Mouse (Mus musculus): Measurements from ENCODE around the gene Tmem220. TPM values are rescaled to one million over a fixed set of nuclear protein-coding genes. Genes with fewer than 3 reads are reported as not detected.

Tmem220 gene
- polyA plus RNA-seq, 1 experiment = 0.93 TPM

GRCm38 (mm10) chr11:67043007-67043406 lies 18.1 kb downstream of the Tmem220 start:
- no peak for TF ChIP-seq POLR2A (IDR thresholded peaks at IDR 0.05; ENCODE audit: borderline replicate concordance, extremely low read depth, insufficient read depth, insufficient read length, poor library complexity, severe bottlenecking)
- no peak for TF ChIP-seq CTCF (IDR thresholded peaks at IDR 0.05; ENCODE audit: borderline replicate concordance, extremely low read depth, insufficient read depth, insufficient read length)
- no peak for DNase-seq (ENCODE audit: low read depth)

- no peak for DNase-seq (ENCODE audit: low read depth)
- no peak for TF ChIP-seq POLR2A (IDR thresholded peaks at IDR 0.05; ENCODE audit: borderline replicate concordance, extremely low read depth, insufficient read depth, insufficient read length, poor library complexity, severe bottlenecking)
- TF ChIP-seq CTCF (IDR thresholded peaks at IDR 0.05; ENCODE audit: borderline replicate concordance, extremely low read depth, insufficient read depth, insufficient read length) = no peak
Measured at GRCm38 (mm10) chr11:67044959-67045358, 20.0 kb downstream of the Tmem220 start.

GRCm38 (mm10) chr11:67047199-67047598 lies 22.2 kb downstream of the Tmem220 start:
- no peak for DNase-seq (ENCODE audit: low read depth)
- no peak for TF ChIP-seq CTCF (IDR thresholded peaks at IDR 0.05; ENCODE audit: borderline replicate concordance, extremely low read depth, insufficient read depth, insufficient read length)
- no peak for TF ChIP-seq POLR2A (IDR thresholded peaks at IDR 0.05; ENCODE audit: borderline replicate concordance, extremely low read depth, insufficient read depth, insufficient read length, poor library complexity, severe bottlenecking)

DNA sequence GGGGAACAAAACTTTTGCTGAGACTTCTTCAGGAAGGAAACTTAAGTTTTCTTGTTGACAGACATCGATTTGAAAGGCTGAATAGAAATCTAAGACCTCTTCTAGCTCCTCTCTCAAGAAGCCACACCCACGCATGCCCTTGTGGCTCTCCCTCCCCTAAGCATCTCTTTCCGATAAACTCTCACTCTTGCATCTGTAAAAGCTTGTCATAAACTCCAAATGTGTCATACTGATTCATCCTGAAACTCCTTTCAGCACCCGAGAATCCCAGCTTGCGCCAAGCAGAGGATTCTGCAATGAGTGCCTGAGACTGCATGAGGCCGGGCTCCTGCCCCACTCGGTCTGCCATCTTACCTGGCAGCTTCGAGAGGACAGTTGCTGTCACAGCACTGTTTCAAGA lies 23.5 kb downstream of the Tmem220 start:
- DNase-seq (ENCODE audit: low read depth) = no peak
- TF ChIP-seq CTCF (IDR thresholded peaks at IDR 0.05; ENCODE audit: borderline replicate concordance, extremely low read depth, insufficient read depth, insufficient read length) = no peak
- no peak for TF ChIP-seq POLR2A (IDR thresholded peaks at IDR 0.05; ENCODE audit: borderline replicate concordance, extremely low read depth, insufficient read depth, insufficient read length, poor library complexity, severe bottlenecking)

GRCm38 (mm10) chr11:67049256-67049655 lies 24.3 kb downstream of the Tmem220 start:
- TF ChIP-seq POLR2A (IDR thresholded peaks at IDR 0.05; ENCODE audit: borderline replicate concordance, extremely low read depth, insufficient read depth, insufficient read length, poor library complexity, severe bottlenecking) = no peak
- TF ChIP-seq CTCF (IDR thresholded peaks at IDR 0.05; ENCODE audit: borderline replicate concordance, extremely low read depth, insufficient read depth, insufficient read length) = no peak
- DNase-seq (ENCODE audit: low read depth) = no peak

DNA sequence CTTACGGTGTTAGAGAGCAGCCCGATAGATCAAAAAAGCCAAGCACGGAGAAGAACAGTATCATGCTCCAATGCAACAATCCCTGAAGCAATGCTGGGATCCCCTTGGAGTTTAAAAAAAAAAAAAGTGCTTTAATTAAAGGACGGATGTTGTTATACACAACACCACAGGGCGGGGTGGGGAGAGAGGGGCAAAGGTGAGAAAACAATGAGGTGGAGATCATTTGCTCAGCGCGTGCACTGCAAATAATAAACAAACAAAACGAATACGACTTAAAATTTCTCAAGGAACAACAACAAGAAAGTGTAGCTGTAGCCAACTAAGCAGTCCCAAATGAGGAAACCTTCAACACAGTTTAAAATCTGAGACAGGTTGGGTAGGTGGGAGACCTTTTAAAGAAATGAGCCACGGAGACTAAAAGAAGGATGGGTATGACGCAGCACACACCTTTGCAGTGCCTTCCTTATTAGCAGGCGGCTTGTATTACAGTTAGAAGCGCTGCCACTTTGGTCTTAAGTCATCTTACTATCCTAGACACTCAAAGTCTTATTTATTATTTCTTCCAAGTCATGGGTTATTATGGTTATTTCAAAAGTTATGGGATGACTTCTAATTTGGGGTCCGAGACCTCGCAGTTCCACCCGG lies 26.8 kb downstream of the Tmem220 start:
- DNase-seq (ENCODE audit: low read depth) = no peak
- TF ChIP-seq POLR2A (IDR thresholded peaks at IDR 0.05; ENCODE audit: borderline replicate concordance, extremely low read depth, insufficient read depth, insufficient read length, poor library complexity, severe bottlenecking) = no peak
- TF ChIP-seq CTCF (IDR thresholded peaks at IDR 0.05; ENCODE audit: borderline replicate concordance, extremely low read depth, insufficient read depth, insufficient read length) = no peak

DNA sequence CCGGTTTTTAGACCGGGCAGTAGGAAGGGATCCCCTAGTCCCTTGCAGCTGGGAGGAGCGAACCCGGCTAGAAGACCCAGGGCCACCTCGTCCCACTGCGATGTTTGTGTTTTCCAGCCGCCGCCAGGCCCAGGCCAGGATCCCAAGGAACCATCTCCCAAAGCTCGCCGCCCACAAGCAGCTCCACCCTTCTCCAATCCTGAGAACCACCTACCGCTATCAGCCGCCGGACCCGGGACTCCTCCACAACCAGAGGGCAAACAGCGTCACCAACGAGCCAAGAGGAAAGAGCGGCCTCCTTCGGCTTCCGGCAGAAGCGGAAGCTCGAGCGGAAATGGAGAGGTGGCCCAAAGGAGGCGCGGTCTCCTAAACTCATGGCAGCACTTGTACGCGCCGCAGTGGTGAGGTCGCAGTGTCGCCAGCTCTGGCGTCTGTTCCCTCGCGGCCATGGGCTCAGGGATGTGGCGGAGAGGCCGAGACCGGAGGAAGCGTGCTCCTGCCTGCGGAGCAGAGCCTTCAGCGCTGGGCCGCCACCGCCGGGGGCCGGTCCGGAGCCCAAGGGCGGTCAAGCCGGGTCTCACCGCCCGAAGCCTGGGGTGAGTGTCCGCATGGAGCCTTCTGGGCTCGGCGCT lies 27.5 kb downstream of the Tmem220 start, which contains the start of the genes Adprm and Sco1:
TSS of gene Adprm (minus strand) at position 274 of the 632 bp plus-strand sequence.
TSS of gene Sco1 (plus strand) at position 350 of the 632 bp plus-strand sequence.
- TF ChIP-seq CTCF (IDR thresholded peaks at IDR 0.05; ENCODE audit: borderline replicate concordance, extremely low read depth, insufficient read depth, insufficient read length) (peak; percentile 44; the same call in 1 of the 2 replicates), POLR2A (IDR thresholded peaks at IDR 0.05; ENCODE audit: borderline replicate concordance, extremely low read depth, insufficient read depth, insufficient read length, poor library complexity, severe bottlenecking) (peak; percentile 70; the same call in 1 of the 2 replicates)
- DNase-seq (ENCODE audit: low read depth) = peak; percentile 95

DNA sequence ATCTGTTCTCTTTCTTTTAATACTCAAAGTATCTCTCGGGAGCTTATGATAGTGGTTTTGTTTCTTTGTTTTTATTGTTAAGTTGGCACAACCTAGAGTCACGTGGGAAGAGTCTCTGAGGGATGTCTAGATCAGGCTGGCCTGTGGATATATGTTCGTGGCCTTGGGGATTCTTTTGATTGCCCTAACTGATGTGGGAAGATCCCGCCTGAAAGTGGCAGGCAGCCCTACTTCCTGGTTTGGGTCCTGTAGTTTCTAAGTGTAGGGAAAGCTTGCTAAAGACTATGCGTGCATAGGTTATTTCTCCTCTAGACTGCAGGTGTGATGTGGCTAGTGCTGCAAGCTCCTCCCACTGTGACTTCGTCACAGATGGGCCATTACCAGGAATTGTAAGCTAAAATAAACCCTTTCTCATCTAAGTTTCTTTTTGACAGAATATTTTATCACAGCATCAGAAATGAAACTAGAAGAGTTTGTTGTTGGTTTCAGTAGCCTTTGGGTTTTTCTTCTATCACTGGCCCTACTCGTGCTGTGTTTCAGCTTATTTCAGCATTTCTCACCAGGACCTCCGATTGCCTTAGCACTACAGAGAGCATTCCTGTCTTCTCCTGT lies 29.9 kb downstream of the Tmem220 start:
- no peak for DNase-seq (ENCODE audit: low read depth)
- no peak for TF ChIP-seq POLR2A (IDR thresholded peaks at IDR 0.05; ENCODE audit: borderline replicate concordance, extremely low read depth, insufficient read depth, insufficient read length, poor library complexity, severe bottlenecking)
- TF ChIP-seq CTCF (IDR thresholded peaks at IDR 0.05; ENCODE audit: borderline replicate concordance, extremely low read depth, insufficient read depth, insufficient read length) = no peak

DNA sequence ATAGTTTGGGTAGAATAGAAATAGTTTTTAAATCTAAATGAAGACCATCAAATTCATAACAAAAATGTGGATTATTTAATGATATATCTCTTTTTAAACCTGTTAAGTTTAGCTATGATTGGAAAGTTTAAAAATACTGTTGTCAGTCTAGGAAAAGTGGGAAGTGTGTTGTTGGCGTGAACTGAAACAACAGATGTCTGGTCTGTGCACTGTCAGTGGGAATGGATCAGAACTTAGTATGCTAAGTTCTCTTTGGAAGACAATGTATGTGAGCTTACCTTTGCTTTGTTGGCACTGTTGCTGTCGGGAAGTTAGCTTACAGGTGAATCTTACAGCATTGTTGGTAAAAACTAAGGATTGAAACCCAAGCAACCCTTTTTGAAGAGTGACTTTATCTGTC lies 36.4 kb downstream of the Tmem220 start:
- no peak for DNase-seq (ENCODE audit: low read depth)
- no peak for TF ChIP-seq POLR2A (IDR thresholded peaks at IDR 0.05; ENCODE audit: borderline replicate concordance, extremely low read depth, insufficient read depth, insufficient read length, poor library complexity, severe bottlenecking)
- no peak for TF ChIP-seq CTCF (IDR thresholded peaks at IDR 0.05; ENCODE audit: borderline replicate concordance, extremely low read depth, insufficient read depth, insufficient read length)

DNA sequence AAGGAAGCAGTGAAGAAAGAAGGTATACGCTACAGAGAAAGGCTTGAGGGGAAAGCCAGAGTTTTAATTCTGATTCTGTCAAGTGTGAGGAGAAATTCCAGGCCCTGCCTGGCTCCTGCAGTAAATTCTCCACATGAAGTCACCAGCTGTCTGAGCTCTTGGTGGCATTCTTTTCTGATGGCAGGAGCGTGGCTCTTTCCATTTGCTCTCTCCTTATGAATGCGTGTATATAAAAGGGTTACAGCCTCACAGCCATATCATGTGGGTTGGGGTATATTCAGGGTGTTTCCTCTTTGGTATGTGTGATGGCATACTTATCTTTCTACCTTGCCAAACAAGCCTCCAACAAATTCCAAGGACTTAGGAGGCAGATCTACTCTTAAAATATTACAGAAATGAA lies 37.8 kb downstream of the Tmem220 start:
- no peak for DNase-seq (ENCODE audit: low read depth)
- TF ChIP-seq CTCF (IDR thresholded peaks at IDR 0.05; ENCODE audit: borderline replicate concordance, extremely low read depth, insufficient read depth, insufficient read length) (no peak), POLR2A (IDR thresholded peaks at IDR 0.05; ENCODE audit: borderline replicate concordance, extremely low read depth, insufficient read depth, insufficient read length, poor library complexity, severe bottlenecking) (no peak)

DNA sequence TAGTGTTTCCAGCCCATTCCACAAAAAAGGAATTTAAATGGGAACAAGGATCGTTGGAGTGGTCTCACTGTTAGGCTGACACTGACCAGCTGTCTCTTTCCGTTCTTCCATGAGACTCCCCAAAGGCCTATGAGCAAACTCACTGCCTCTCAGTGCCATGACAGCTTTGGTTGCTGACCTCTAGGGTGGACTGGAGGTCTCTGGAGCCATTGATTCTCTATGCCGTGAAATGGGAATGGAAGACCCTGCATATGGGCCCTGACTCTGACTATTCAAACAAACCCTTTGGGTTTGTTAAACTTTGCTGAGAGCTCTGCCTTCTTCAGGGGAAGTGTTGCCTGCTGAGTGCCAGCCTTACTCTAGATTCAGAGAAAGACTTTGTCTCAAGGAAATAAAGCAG lies 42.8 kb downstream of the Tmem220 start:
- TF ChIP-seq CTCF (IDR thresholded peaks at IDR 0.05; ENCODE audit: borderline replicate concordance, extremely low read depth, insufficient read depth, insufficient read length) (no peak), POLR2A (IDR thresholded peaks at IDR 0.05; ENCODE audit: borderline replicate concordance, extremely low read depth, insufficient read depth, insufficient read length, poor library complexity, severe bottlenecking) (no peak)
- no peak for DNase-seq (ENCODE audit: low read depth)
